Mouse (Mus musculus) splenic B cell, adult 2 months (primary cell): ENCODE measurements at regions not wholly inside any gene's neighbourhood (a gene's known extent, or its start where the extent isn't known, plus 50 kb on each side); places are given as distances from the start of the nearest gene placed in this dataset.

Experiments
- DNase-seq: peaks from one replicate; pipeline ENCODE4 v3.0.0-alpha.2; 2011; ENCODE audit warnings: low read depth, low spot score
- H3K27me3 ChIP-seq: 2 replicates; pipeline ENCODE4 v1.6.1; 2012; ENCODE audit warnings: mild to moderate bottlenecking, low read length, moderate library complexity, mixed read lengths; ENCODE audit not compliant: control insufficient read depth, poor library complexity, insufficient read depth, severe bottlenecking
- H3K36me3 ChIP-seq: 2 replicates; pipeline ENCODE4 v1.6.1; 2012; ENCODE audit warnings: mild to moderate bottlenecking, low read length, moderate library complexity, mixed read lengths; ENCODE audit not compliant: control insufficient read depth, poor library complexity, insufficient read depth, severe bottlenecking

DNA sequence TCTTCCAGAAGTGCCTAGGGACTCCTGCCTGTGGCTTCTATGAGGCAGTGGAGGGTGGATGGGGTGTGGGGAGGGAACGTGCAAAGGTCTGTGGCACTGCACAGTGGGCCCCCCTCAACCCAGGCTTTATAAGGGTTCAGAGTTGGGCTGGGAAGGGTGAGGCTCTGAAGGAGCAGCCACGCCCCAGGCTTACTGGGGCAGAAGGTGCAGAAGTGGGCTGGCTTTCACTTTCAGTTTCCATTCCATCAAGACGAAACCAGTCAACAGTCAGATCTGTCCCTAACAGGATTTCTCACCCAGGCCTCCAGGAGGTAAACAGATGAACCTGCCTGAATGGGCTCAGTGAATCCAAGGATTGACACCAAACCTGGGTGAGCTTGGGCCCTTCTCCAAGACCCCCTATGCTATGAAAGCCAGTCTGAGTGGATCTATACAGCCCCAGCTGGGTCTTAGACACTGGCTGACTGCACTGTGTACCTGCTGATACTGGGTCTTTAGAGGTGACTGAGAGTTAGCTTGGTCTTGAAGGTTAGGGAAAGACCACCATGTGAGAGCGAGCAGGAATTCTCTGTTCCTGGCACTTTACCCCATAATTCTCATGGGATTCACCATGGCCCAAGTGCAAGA is 93.9 kb upstream of the Ccnd2 start:
- no peaks in the 10 kb centered on the region for H3K36me3 ChIP-seq
- H3K27me3 ChIP-seq: no peaks in the 10 kb centered on the region
- DNase-seq: peak; percentile 87

DNA sequence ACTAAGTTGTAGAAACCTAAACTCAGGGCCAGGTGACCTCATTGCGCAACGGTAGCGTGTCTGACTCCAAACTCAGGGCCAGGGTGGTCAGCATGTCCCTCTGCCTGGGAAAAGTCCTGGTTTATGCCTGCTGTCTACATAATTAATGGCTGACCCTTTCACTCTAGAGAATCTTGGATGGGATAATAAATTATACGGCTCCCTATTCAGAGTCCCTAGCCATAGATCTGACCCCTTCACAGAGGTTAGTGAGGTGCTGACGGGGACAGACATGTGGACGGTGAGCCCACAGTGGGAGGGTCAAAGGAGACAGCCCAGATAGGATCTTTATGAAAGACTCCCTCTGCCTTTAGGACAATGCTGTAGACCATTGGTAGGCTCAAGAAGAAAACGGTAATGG is 94.7 kb upstream of the Ccnd2 start:
- DNase-seq: no peak
- H3K36me3 ChIP-seq: no peaks in the 10 kb centered on the region
- no peaks in the 10 kb centered on the region for H3K27me3 ChIP-seq

DNA sequence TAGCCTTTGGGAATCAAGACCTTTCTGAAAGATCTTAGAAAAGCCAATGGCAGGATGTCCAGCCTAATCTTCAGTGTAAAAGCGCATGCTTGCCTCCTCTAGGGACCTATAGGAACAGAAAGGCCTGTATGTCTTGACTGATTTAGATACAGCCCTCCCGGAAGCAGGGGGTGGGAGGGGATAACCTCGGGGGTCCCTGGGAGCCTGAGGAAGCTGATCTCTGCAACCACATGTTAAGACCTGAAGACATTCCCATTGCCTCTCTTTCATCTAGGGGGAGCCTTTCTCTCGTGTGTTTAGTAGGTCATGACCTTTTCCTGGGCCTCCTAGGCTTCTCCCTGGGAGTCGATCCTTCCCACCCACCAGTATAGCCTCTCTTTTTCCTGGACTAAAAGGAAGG is 95.3 kb upstream of the Ccnd2 start:
- H3K36me3 ChIP-seq: no peaks in the 10 kb centered on the region
- no peaks in the 10 kb centered on the region for H3K27me3 ChIP-seq
- DNase-seq: no peak

DNA sequence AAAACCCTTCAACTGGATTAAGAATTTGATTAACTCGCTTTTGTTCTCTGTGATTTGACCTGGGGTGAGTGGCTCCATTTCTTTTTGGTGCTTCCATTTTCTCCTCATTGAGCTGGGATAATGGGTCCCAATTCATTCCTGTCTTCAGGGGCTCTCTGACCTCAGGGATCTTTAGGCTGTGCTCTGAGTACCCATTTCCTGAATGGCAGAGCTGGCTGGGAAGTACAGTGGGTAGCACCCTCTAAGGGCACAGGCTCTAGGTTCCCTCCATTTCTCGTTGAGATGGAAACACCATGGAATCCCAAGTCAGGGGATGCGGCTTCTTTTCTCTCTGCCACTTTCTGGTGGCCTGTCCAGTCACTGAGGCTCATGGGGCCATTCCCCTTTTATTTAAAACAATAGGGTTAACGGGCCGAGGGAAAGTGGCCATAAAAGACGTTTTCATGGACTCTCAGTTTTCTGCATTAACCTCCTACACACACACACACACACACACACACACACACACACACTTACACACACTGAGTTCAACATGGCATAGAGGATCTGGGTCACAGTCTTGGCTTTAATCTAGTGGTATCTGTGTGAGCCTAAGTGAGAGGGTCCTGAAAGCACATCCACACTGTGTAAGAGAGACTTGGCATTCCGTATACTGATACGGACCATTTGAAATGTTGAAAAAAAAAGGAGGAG is 98.3 kb upstream of the Ccnd2 start:
- Histone ChIP-seq H3K36me3 (no peaks in the 10 kb centered on the region), H3K27me3 (no peaks in the 10 kb centered on the region)
- DNase-seq: no peak

DNA sequence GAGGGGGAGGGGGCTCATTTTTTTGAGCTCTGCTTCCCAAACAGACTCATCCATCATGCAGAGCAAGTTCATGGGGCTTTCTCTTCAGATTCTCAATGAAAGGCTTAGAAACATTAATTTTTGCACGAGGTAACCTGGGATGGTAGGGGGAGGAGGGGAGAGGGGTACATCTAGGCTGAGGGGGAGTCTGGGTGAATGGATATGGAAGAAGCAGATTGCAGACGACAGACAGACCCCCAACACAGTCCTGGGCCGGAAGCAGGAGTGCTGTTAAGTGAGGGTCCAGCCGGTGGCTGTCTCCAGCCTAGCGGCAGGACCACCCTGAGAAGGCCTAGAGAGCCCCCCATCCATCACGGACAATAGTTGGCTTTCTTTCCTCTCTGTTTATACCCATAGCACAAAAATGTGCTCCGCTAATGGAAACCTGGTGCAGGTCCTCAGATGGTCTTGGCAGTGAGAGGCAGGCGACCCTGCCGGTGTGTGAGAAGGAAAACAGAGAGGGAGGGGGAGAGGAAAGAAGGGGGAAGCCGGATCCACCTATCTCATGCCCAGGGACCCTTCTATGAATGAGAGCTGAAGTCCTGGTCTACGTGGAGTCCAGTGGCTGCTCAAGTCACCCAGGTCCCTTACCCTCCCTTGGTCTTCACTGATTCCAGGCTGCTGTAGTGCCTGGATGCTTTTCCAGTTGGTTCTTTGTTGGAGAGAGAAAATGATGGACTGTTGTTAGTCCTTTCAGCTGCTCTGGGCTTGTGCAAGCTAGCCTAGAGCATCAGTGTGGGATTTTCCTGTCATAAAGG is 99.1 kb upstream of the Ccnd2 start:
- DNase-seq: no peak
- H3K27me3 ChIP-seq: no peaks in the 10 kb centered on the region
- no peaks in the 10 kb centered on the region for H3K36me3 ChIP-seq

DNA sequence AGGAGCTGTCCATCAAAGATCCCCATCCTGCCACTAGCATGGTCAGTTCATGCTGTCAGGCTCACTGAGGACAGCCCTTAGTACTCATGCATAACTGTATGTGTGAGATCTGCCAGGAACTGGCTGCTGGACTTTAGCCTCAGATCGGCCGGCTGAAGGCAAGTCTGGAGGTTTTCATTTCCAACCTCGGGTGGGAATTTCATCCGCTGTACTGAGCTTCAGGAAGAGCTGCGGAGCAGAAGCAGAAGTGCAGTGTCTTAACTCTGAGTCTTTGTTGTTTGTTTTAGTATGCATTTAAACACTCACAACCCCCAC is 99.6 kb upstream of the Ccnd2 start:
- DNase-seq: no peak
- H3K36me3 ChIP-seq: no peaks in the 10 kb centered on the region
- no peaks in the 10 kb centered on the region for H3K27me3 ChIP-seq

DNA sequence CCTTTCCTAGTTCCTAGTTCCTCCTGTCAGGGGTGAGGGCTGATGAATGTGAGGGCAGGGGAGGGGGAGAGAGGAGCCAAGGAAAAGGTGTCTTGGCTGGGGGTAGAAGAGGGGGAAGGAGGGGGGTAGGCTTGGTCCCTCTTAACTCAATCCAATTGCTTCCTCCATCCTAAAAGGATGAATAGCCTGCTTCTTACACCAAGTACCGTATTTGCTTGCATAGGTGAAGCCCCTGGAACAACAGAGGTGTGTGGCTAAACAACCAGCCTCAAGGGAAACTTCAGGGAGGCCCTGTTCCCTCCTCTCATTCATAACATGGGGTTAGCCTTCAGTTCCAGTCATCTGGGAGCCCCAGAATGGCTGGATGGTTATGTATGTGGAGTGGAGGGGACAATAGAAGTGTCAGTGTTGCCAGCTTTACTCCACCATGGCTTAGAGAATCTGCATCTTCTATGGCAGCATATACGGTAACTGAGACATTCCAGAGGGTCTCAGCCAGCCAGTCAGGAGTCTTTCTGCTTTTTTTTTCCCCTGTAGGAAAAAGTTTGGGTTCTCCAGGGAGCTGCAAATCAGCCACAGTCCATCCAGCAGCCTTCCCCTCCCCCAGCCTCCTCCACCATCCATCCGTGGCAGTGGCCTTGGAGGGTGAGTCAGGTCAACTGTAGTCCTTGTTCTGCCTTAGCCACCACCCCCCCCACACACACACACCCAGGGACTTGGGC is 100.2 kb upstream of the Ccnd2 start:
- no peaks in the 10 kb centered on the region for H3K36me3 ChIP-seq
- no peak for DNase-seq
- no peaks in the 10 kb centered on the region for H3K27me3 ChIP-seq

DNA sequence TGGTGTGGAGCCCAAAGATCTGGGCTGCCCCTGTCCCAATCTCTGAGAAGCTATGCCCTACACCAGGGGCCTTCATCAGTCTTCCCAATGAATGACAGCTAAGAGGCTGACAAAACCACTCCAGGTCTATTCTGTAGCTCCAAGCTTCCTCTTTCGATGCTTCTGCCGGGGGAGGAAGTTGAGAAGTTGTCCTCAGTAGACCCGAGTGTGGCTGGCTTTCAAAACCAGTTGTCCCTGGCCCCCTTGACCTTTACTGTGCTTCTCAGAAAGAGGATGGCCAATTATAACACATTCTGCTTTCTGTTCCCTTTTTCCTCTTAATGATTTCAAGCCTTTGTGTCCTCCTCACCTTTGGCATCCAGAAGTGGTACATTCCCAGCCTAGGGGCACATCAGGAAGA is 101.9 kb upstream of the Ccnd2 start:
- Histone ChIP-seq H3K36me3 (no peaks in the 10 kb centered on the region), H3K27me3 (no peaks in the 10 kb centered on the region)
- peak; percentile 58 for DNase-seq

DNA sequence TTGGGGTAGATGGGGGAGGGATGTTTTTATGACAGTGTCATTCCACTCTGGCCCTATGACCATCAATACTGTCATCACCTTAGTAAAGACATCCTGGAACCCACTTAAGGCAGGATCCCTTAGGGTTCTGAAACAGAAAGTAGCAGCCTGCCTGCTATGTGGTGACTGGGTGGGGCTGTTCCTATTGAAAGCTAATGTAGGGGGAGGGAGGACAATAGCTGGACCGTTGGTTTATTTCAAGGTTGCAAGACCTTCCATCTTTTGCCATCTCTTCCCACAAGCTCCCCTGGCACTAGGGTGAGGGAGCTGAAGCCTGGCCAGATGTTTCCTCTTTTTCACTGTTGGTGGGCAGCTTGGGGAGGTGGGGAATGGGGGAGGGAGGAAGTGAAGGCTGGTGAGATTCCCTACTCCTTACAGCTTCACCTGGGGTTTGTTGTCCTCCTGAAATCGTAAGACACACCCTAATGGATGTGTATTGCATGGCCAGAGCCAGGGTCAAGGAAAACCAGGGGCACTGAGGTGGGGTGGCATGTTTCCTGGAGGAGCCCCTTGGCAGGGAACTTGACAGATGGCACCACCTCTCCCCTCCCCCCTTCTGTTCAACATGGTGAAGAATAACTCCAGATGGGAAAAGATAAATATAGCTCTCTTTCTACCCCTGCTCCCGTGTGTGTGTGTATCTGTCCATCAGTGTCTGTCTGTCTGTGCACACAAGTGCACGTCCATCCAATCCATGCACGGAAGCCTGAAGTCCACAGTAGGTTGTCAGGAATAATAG is 112.1 kb upstream of the Ccnd2 start:
- peak; percentile 30 for DNase-seq
- H3K36me3 ChIP-seq: no peaks in the 10 kb centered on the region
- no peaks in the 10 kb centered on the region for H3K27me3 ChIP-seq

DNA sequence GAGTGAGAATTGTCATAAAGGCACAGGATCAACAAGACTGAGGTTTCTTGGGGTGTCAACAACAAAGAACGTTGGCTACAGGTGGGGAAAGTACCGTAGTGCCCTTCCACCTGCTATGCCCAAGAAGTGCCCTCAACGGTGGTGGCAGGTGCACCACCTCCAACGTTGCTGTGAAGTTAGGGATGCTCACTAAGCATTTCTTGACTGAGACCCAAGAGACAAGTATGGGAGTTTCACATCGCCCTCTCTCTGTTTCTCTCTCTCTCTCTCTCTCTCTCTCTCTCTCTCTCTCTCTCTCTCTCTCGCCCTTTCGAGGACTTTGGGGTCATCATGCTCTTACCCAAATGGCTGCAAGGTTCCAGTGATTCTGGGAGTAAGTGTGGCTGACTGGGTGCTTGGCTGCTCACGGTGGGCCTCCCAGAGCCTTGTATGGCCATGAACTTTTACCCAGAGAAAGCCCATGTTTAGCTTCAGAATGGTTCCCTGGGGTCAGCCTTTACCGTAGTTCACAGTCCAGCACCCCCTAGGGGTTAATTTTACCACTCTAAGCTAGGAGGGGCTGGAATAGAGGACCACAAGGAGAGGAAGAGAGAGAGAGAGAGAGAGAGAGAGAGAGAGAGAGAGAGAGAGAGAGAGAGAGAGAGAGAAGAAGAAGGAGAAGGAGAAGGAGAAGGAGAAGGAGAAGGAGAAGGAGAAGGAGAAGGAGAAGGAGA is 113.2 kb upstream of the Ccnd2 start:
- Histone ChIP-seq H3K27me3 (no peaks in the 10 kb centered on the region), H3K36me3 (no peaks in the 10 kb centered on the region)
- DNase-seq: peak; percentile 59

DNA sequence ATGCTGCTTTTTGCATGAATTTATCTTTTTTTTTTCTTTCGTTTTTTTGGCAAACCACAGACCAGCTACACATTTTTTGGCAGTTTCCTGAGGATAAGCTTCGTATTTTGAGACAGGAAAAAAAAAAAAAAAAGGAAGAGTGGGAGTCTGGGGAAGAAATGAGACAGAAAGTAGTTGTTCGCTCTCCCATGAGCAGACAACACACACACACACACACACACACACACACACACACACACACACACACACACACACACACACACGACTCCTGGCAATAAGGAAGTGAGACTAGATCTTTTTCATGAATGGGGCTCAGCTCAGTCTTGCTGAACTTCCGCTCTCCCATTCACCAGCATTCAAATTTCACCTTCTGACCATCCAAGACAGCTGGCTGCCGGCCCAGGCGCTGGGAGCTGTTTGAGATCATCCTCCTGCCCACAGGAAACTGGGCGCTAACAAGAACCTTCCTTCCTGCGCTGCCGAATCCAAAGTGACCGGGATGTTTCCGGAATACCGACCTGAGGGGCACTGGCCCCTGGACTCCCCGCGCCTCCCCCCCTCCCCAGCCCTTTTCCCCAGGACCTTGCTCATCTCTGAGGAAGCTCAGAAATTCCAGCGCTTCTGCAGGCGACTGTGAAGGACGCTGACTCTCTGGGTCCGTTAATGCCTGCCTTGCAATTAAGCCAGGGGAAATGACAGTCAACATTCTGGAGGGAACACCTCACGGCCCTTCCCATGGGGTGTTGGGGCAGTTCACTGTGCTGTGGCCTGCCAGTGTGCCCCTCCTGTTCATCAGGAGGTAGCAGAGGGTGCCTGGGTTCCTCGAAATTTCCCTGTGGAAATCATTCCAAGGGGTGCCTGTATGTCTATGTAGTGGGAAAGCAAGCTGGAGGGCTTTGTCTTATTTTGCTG is 114.2 kb upstream of the Ccnd2 start:
- DNase-seq: peak; percentile 90
- Histone ChIP-seq H3K36me3 (no peaks in the 10 kb centered on the region), H3K27me3 (no peaks in the 10 kb centered on the region)

DNA sequence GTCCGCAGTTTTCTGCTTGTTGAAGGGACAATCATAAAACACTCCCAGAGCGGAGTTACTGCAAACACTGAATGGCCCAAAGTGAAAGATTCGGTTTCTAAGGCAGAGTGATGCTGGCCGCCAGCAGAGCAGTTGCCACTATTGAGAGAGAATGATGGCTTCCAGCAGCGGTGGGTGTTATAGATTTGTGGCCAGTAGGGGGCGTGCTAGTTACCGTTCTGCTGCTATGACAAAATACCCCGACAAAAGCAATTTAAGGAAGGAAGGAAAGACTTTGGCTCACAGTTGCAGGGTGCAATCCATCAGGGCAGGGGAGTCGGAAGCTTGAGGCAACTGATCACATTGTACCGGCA is 114.8 kb upstream of the Ccnd2 start:
- no peaks in the 10 kb centered on the region for H3K36me3 ChIP-seq
- H3K27me3 ChIP-seq: no peaks in the 10 kb centered on the region
- DNase-seq: peak; percentile 74

DNA sequence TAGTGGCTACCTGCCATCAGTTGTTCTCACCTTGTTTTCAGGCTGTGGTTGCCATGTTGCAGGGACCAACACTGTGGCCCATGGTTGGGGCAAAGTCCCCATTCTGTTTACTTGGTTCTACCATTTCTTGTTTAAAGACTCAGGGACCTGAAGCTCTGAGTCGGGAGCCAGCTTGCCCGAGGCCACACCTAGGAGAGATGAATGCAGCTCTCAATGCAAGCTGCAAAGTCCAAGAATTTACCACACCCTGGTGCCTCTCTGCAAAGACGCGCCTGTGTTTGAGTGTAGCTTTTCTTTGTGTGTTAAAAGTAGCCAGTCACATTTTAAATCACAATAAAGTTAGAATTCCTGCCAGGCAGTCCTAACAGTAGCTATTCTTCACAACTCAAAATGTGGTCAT is 117.0 kb upstream of the Ccnd2 start:
- H3K27me3 ChIP-seq: no peaks in the 10 kb centered on the region
- DNase-seq: no peak
- no peaks in the 10 kb centered on the region for H3K36me3 ChIP-seq
